In genomic region chr11:97343175-97343574, GRCm38 (mm10) we compare ENCODE assay signal across 14 mouse cellular contexts. TPM values are rescaled to one million over a fixed set of nuclear protein-coding genes. Genes with fewer than 3 reads are reported as not detected.
DNase-seq lines count a peak whose midpoint lies in the region; ATAC-seq and TF ChIP-seq lines count a peak whose summit lies in the region.
"Had no signal": no experiment of that assay in that cellular context is flagged by ENCODE, and none has a peak within 500 bp of the region (broad histone marks: within the 10 kb centered on the region; RNA-seq: fewer than 3 reads in every experiment).

No protein-coding gene starts in this region.

- DNase-seq in T-cell, adult 2 months (ENCODE audit: low spot score): peak; percentile 9
- DNase-seq in limb, embryonic 10.5 days (ENCODE audit: low spot score): no peak
- DNase-seq in naive thymus-derived CD4-positive, alpha-beta T cell, adult 2 months (ENCODE audit: low read depth): peak; percentile 51
- no peak for DNase-seq in right cerebral cortex, postnatal 14 days
- no peak for DNase-seq in gastrocnemius, adult 2 months
- no peak for DNase-seq in layer of hippocampus, postnatal 25 days (ENCODE audit: extremely low spot score in 1 of 2, low spot score in 1 of 2)
- DNase-seq: layer of hippocampus, postnatal 36 days; right cerebral cortex, adult 18-20 months had no signal

- peak overlapping the region; percentile 1; the same call in 1 of the 2 replicates for H3K4me3 ChIP-seq in limb, embryonic 10.5 days
- no peak overlapping the region for H3K4me3 ChIP-seq in gastrocnemius, adult 2 months
- H3K4me3 ChIP-seq: forebrain, embryonic 15.5 days; kidney, embryonic 15.5 days; neural tube, embryonic 13.5 days had no signal

- peaks cover 20% of the 10 kb centered on the region for H3K4me1 ChIP-seq in limb, embryonic 10.5 days

- intact Hi-C loops in gastrocnemius, adult 2 months (cut with DNase I): no loop called here

- no peaks in the 10 kb centered on the region for H3K9me3 ChIP-seq in limb, embryonic 10.5 days (replicated peaks)
- H3K9me3 ChIP-seq: forebrain, embryonic 15.5 days; kidney, embryonic 15.5 days; neural tube, embryonic 13.5 days had no signal

- H3K27me3 ChIP-seq in limb, embryonic 10.5 days (ENCODE audit: low read depth, poor library complexity, severe bottlenecking): peaks cover 32% of the 10 kb centered on the region
- H3K27me3 ChIP-seq: forebrain, embryonic 15.5 days; neural tube, embryonic 13.5 days had no signal

- H3K27ac ChIP-seq in limb, embryonic 10.5 days: peak overlapping the region; percentile 10; the same call in 1 of the 2 replicates
- no peak overlapping the region for H3K27ac ChIP-seq in gastrocnemius, adult 2 months
- H3K27ac ChIP-seq: forebrain, embryonic 15.5 days; kidney, embryonic 15.5 days; liver, embryonic 14.5 days; neural tube, embryonic 13.5 days had no signal

- no peaks in the 10 kb centered on the region for H3K36me3 ChIP-seq in limb, embryonic 10.5 days
- H3K36me3 ChIP-seq: forebrain, embryonic 15.5 days; kidney, embryonic 15.5 days; neural tube, embryonic 13.5 days had no signal

- 49% methylated on average over 7 of the region's 8 CpGs for WGBS in limb, embryonic 10.5 days

- ATAC-seq in CD4-positive, CD25-positive, alpha-beta regulatory T cell, adult 4 months: peak; percentile 65
- ATAC-seq: forebrain, embryonic 15.5 days had no signal

- no peak for TF ChIP-seq CTCF in gastrocnemius, adult 2 months (IDR thresholded peaks at IDR 0.05)

RNA-seq across cellular contexts. Expression of gene Gpr179, which starts 8.7 kb away (rescaled TPM):
- under 1 TPM; 0.16 to 0.30 TPM for polyA plus RNA-seq in CD4-positive, CD25-positive, alpha-beta regulatory T cell, adult 4 months (2017; shearing (Covaris generic))
- 0.10 and 0.11 TPM in 2 replicates for polyA plus RNA-seq in limb, embryonic 10.5 days (2016; fragmentation: Nextera tagmentation; extraction: Ambion mirVana)
- total RNA-seq in gastrocnemius, adult 2 months (2021): under 1 TPM in 1 of 2 experiments, not detected in 1; 0.03 TPM
- total RNA-seq in layer of hippocampus, postnatal 25 days (2021): under 1 TPM; 0.15 to 0.16 TPM
- polyA plus RNA-seq: midbrain, embryonic 11.5 days had no signal

RNA-seq across cellular contexts. Expression of gene Socs7, which starts 19.2 kb away (rescaled TPM):
- polyA plus RNA-seq in CD4-positive, CD25-positive, alpha-beta regulatory T cell, adult 4 months (2017; shearing (Covaris generic)): 1 to 10 TPM; 7.6 to 8.4 TPM
- polyA plus RNA-seq in limb, embryonic 10.5 days (2016; fragmentation: Nextera tagmentation; extraction: Ambion mirVana): 3.5 and 4.4 TPM in 2 replicates
- 10 to 100 TPM; 43.2 to 48.6 TPM for total RNA-seq in gastrocnemius, adult 2 months (2021)
- total RNA-seq in layer of hippocampus, postnatal 25 days (2021): 10 to 100 TPM; 79.6 to 80.0 TPM

RNA-seq across cellular contexts. Expression of gene Mrpl45, which starts 27.7 kb away (rescaled TPM):
- 10 to 100 TPM; 38.8 to 42.3 TPM for polyA plus RNA-seq in CD4-positive, CD25-positive, alpha-beta regulatory T cell, adult 4 months (2017; shearing (Covaris generic))
- 64.9 and 66.1 TPM in 2 replicates for polyA plus RNA-seq in limb, embryonic 10.5 days (2016; fragmentation: Nextera tagmentation; extraction: Ambion mirVana)
- 10 to 100 TPM; 34.1 to 50.7 TPM for total RNA-seq in gastrocnemius, adult 2 months (2021)
- 10 to 100 TPM; 24.1 to 31.3 TPM for total RNA-seq in layer of hippocampus, postnatal 25 days (2021)

Comparison
In these comparisons a context has a peak if more than half of its experiments do, and no peak if none do; other contexts are left out.
1. DNase-seq: peak in T-cell, adult 2 months (single experiment) and naive thymus-derived CD4-positive, alpha-beta T cell, adult 2 months (single experiment); none in limb, embryonic 10.5 days (single experiment), right cerebral cortex, postnatal 14 days (single experiment), gastrocnemius, adult 2 months (single experiment) and layer of hippocampus, postnatal 25 days (0 of 2).